Mouse (Mus musculus) ES-E14 (cell line): ENCODE data around the gene Zcchc7. TPM values are rescaled to one million over a fixed set of nuclear protein-coding genes. Genes with fewer than 3 reads are reported as not detected.

Source experiments
- DNase-seq: peaks from one replicate; pipeline ENCODE4 v3.0.0-alpha.2; 2013; ENCODE audit warnings: low read depth, low spot score
- H3K27ac ChIP-seq: 2 replicates; pipeline ENCODE4 v1.5.1; 2012; ENCODE audit warnings: low read depth, mild to moderate bottlenecking, low read length, moderate library complexity, mixed read lengths; ENCODE audit not compliant: poor library complexity, insufficient read depth, severe bottlenecking
- H3K36me3 ChIP-seq: 2 replicates; pipeline ENCODE4 v1.6.1; 2012; ENCODE audit warnings: mild to moderate bottlenecking, low read length, moderate library complexity, mixed read lengths; ENCODE audit not compliant: control insufficient read depth, poor library complexity, insufficient read depth, severe bottlenecking
- H3K4me1 ChIP-seq, 2 experiments: fragments of 150-350 bp in 1 of 2; sonication (generic) in 1 of 2; 2 replicates each; pipeline ENCODE4 v1.6.1; 2012; ENCODE audit warnings: low read length in 2 of 2, mild to moderate bottlenecking in 1 of 2, mixed read lengths in 1 of 2; ENCODE audit not compliant: control insufficient read depth in 2 of 2, insufficient read depth in 2 of 2, poor library complexity in 1 of 2
- H3K4me3 ChIP-seq, 2 experiments: fragments of 150-350 bp in 1 of 2; sonication (generic) in 1 of 2; 2 replicates each; pipeline ENCODE4 v1.5.1; 2012; ENCODE audit warnings: low read length in 2 of 2, low read depth in 1 of 2, mild to moderate bottlenecking in 1 of 2, mixed read lengths in 1 of 2; ENCODE audit not compliant: insufficient read depth in 1 of 2, poor library complexity in 1 of 2, severe bottlenecking in 1 of 2
- H3K9ac ChIP-seq: 2 replicates; pipeline ENCODE4 v1.6.1; 2012; ENCODE audit warnings: low read depth, mild to moderate bottlenecking, low read length, mixed read lengths; ENCODE audit not compliant: poor library complexity, insufficient read depth, severe bottlenecking
- H3K9me3 ChIP-seq: fragments of 150-350 bp; sonication (generic); 2 replicates; pipeline ENCODE4 v1.6.1; 2012; ENCODE audit warnings: low read depth, mild to moderate bottlenecking, low read length; ENCODE audit not compliant: control insufficient read depth, insufficient read depth
- CHD2 ChIP-seq: IDR thresholded peaks from 2 replicates; pipeline ENCODE4 v1.6.1; 2014; ENCODE audit warnings: mild to moderate bottlenecking, low read depth, low read length, inconsistent platforms
- HCFC1 ChIP-seq: IDR thresholded peaks from 2 replicates; pipeline ENCODE4 v1.6.1; 2012; ENCODE audit warnings: low read length, inconsistent platforms, borderline replicate concordance; ENCODE audit not compliant: insufficient read depth
- MAFK ChIP-seq: IDR thresholded peaks from 2 replicates; pipeline ENCODE4 v1.6.1; 2014; ENCODE audit warnings: mild to moderate bottlenecking, low read depth, low read length, inconsistent platforms; ENCODE audit not compliant: insufficient read depth
- ZC3H11A ChIP-seq: IDR thresholded peaks from 2 replicates; pipeline ENCODE4 v1.6.1; 2012; ENCODE audit warnings: low read depth, mild to moderate bottlenecking, inconsistent platforms, low read length, borderline replicate concordance
- ZNF384 ChIP-seq: IDR thresholded peaks from 2 replicates; pipeline ENCODE4 v1.6.1; 2012; ENCODE audit warnings: low read depth, low read length, inconsistent platforms
- in situ Hi-C, 2 experiments: fragments of 600-800 bp; cut with MboI; formaldehyde crosslinking; loops; one replicate each; pipeline ENCODE4 v1.15.1; 2025; ENCODE audit warnings: low sequenced_read_pairs in 2 of 2, inconsistent platforms in 1 of 2; ENCODE audit not compliant: unreplicated experiment in 2 of 2
- total RNA-seq: library from RNA; depleted of rRNA; stranded (reverse); fragments of 300-350 nt; gene quantifications from 2 replicates; pipeline ENCODE4 v1.2.3, GENCODE M21; 2012

Gene Zcchc7
- total RNA-seq, 1 experiment, result 25.1 TPM

- in situ Hi-C loops, result no loop called here
- DNase-seq, result no peak
- H3K9me3 ChIP-seq, result no peaks in the 10 kb centered on the region
- H3K4me3 ChIP-seq, result no peak overlapping the region
- peaks cover 0 to 2% of the 10 kb centered on the region in 2 experiments; a peak in 1 of 4 replicates for H3K4me1 ChIP-seq
- TF ChIP-seq MAFK (no peak), HCFC1 (no peak), CHD2 (no peak), ZNF384 (no peak), ZC3H11A (no peak)
- no peak overlapping the region for H3K9ac ChIP-seq
- no peaks in the 10 kb centered on the region for H3K36me3 ChIP-seq
- no peak overlapping the region for H3K27ac ChIP-seq
Observed at GRCm38 (mm10) chr4:44715621-44716160, 40.0 kb upstream of the Zcchc7 start.

- no peak for TF ChIP-seq MAFK
- no peak for TF ChIP-seq ZNF384
- TF ChIP-seq HCFC1, result no peak
- TF ChIP-seq CHD2, result no peak
- TF ChIP-seq ZC3H11A, result no peak
Observed at GRCm38 (mm10) chr4:44716391-44716790, 39.3 kb upstream of the Zcchc7 start.

GRCm38 (mm10) chr4:44717676-44718075 is 38.0 kb upstream of the Zcchc7 start:
- Histone ChIP-seq H3K9ac (no peak overlapping the region), H3K4me3 (no peak overlapping the region), H3K27ac (no peak overlapping the region), H3K9me3 (no peaks in the 10 kb centered on the region), H3K36me3 (no peaks in the 10 kb centered on the region), H3K4me1 (peaks cover 0 to 2% of the 10 kb centered on the region in 2 experiments; a peak in 1 of 4 replicates)
- in situ Hi-C loops, result no loop called here
- no peak for DNase-seq
- no peak for TF ChIP-seq MAFK

More at GRCm38 (mm10) chr4:44716391-44716790, 39.3 kb upstream of the Zcchc7 start:
- H3K27ac ChIP-seq, result no peak overlapping the region
- H3K9me3 ChIP-seq, result no peaks in the 10 kb centered on the region
- H3K36me3 ChIP-seq, result no peaks in the 10 kb centered on the region
- in situ Hi-C loops, result no loop called here
- H3K4me1 ChIP-seq, result peaks cover 0 to 2% of the 10 kb centered on the region in 2 experiments; a peak in 1 of 4 replicates
- no peak overlapping the region for H3K9ac ChIP-seq
- H3K4me3 ChIP-seq, result no peak overlapping the region
- DNase-seq, result no peak

GRCm38 (mm10) chr4:44720046-44720445 is 35.6 kb upstream of the Zcchc7 start:
- TF ChIP-seq MAFK, result no peak
- TF ChIP-seq ZC3H11A, result no peak
- no peak for TF ChIP-seq CHD2
- no peak for TF ChIP-seq HCFC1
- no peak for TF ChIP-seq ZNF384
- Histone ChIP-seq H3K4me1 (no peaks in the 10 kb centered on the region), H3K27ac (no peak overlapping the region), H3K4me3 (no peak overlapping the region), H3K36me3 (no peaks in the 10 kb centered on the region), H3K9me3 (no peaks in the 10 kb centered on the region), H3K9ac (no peak overlapping the region)
- in situ Hi-C loops, result no loop called here
- no peak for DNase-seq

GRCm38 (mm10) chr4:44721237-44721636 is 34.4 kb upstream of the Zcchc7 start:
- Histone ChIP-seq H3K4me3 (no peak overlapping the region), H3K9me3 (no peaks in the 10 kb centered on the region), H3K36me3 (no peaks in the 10 kb centered on the region), H3K4me1 (no peaks in the 10 kb centered on the region), H3K9ac (no peak overlapping the region), H3K27ac (no peak overlapping the region)
- TF ChIP-seq MAFK, result no peak
- TF ChIP-seq CHD2, result no peak
- no peak for TF ChIP-seq ZC3H11A
- no peak for TF ChIP-seq ZNF384
- TF ChIP-seq HCFC1, result no peak
- in situ Hi-C loops, result no loop called here
- no peak for DNase-seq
